Mouse (Mus musculus) layer of hippocampus, adult 9-11 months (tissue): Measurements from ENCODE around the gene Map4k5.

ENCODE experiments used
- DNase-seq: peaks from one replicate; pipeline ENCODE4 v3.0.0; 2022

Gene Map4k5

GRCm38 (mm10) chr12:69885170-69885923 is 7.7 kb downstream of the Map4k5 start:
- no peak for DNase-seq

GRCm38 (mm10) chr12:69884053-69884452 is 8.9 kb downstream of the Map4k5 start:
- DNase-seq: no peak

GRCm38 (mm10) chr12:69881198-69881905 is 11.6 kb downstream of the Map4k5 start:
- DNase-seq: no peak

- peak; percentile 51 for DNase-seq
Measured at GRCm38 (mm10) chr12:69879739-69880138, 13.3 kb downstream of the Map4k5 start.

GRCm38 (mm10) chr12:69879172-69879665 is 13.8 kb downstream of the Map4k5 start:
- DNase-seq: no peak

GRCm38 (mm10) chr12:69877842-69878363 is 15.1 kb downstream of the Map4k5 start:
- peak; percentile 44 for DNase-seq

GRCm38 (mm10) chr12:69871632-69872031 is 21.4 kb downstream of the Map4k5 start:
- no peak for DNase-seq

- no peak for DNase-seq
Measured at GRCm38 (mm10) chr12:69867338-69867737, 25.7 kb downstream of the Map4k5 start.

GRCm38 (mm10) chr12:69864164-69864692 is 28.8 kb downstream of the Map4k5 start:
- no peak for DNase-seq

- DNase-seq: no peak
Measured at GRCm38 (mm10) chr12:69863505-69863904, 29.5 kb downstream of the Map4k5 start.

- no peak for DNase-seq
Measured at GRCm38 (mm10) chr12:69858847-69859246, 34.2 kb downstream of the Map4k5 start.

GRCm38 (mm10) chr12:69857597-69857996 is 35.4 kb downstream of the Map4k5 start:
- no peak for DNase-seq

- no peak for DNase-seq
Measured at GRCm38 (mm10) chr12:69856398-69856797, 36.6 kb downstream of the Map4k5 start.

GRCm38 (mm10) chr12:69855641-69856300 is 37.2 kb downstream of the Map4k5 start:
- DNase-seq: no peak

GRCm38 (mm10) chr12:69853942-69854341 is 39.1 kb downstream of the Map4k5 start:
- DNase-seq: no peak

GRCm38 (mm10) chr12:69853387-69853786 is 39.6 kb downstream of the Map4k5 start:
- DNase-seq: no peak

GRCm38 (mm10) chr12:69852288-69852687 is 40.7 kb downstream of the Map4k5 start:
- no peak for DNase-seq

- DNase-seq: no peak
Measured at GRCm38 (mm10) chr12:69848083-69848878, 44.7 kb downstream of the Map4k5 start.

GRCm38 (mm10) chr12:69846499-69846898 is 46.5 kb downstream of the Map4k5 start:
- DNase-seq: no peak

- DNase-seq: no peak
Measured at GRCm38 (mm10) chr12:69845722-69846121, 47.3 kb downstream of the Map4k5 start.

GRCm38 (mm10) chr12:69843531-69844445 is 49.2 kb downstream of the Map4k5 start:
- peak; percentile 48 for DNase-seq
